25 mouse cellular contexts compared by ENCODE assay signal in genomic region chr4:95143130-95143529, GRCm38 (mm10).
DNase-seq lines count a peak whose midpoint lies in the region; ATAC-seq and TF ChIP-seq lines count a peak whose summit lies in the region.
"Had no signal": no experiment of that assay in that cellular context is flagged by ENCODE, and none has a peak within 500 bp of the region (broad histone marks: within the 10 kb centered on the region; RNA-seq: fewer than 3 reads in every experiment).

No protein-coding gene starts in this region.

- TF ChIP-seq CTCF in intestine, postnatal 0 days (IDR thresholded peaks at IDR 0.05; ENCODE audit: low read depth) = no peak
- no peak for TF ChIP-seq CTCF in stomach, postnatal 0 days (IDR thresholded peaks at IDR 0.05; ENCODE audit: low read depth)

- ATAC-seq in lung, embryonic 16.5 days (ENCODE audit: low read depth) = no peak
- 0 out of 2 replicates have a peak, but pooled peaks have one; percentile 24 for ATAC-seq in intestine, postnatal 0 days
- no peak for ATAC-seq in stomach, postnatal 0 days (ENCODE audit: low FRiP score, low TSS enrichment)
- no peak for ATAC-seq in kidney, embryonic 15.5 days (replicated peaks; ENCODE audit: low FRiP score)
- ATAC-seq: CD4-positive, CD25-positive, alpha-beta regulatory T cell, adult 4 months; forebrain, embryonic 16.5 days; hindbrain, postnatal 0 days had no signal

- no peaks in the 10 kb centered on the region for H3K9me3 ChIP-seq in lung, embryonic 16.5 days (ENCODE audit: control insufficient read depth, low read length)
- H3K9me3 ChIP-seq in intestine, postnatal 0 days (ENCODE audit: control insufficient read depth) = no peaks in the 10 kb centered on the region
- H3K9me3 ChIP-seq in stomach, postnatal 0 days (ENCODE audit: control insufficient read depth, low read length) = no peaks in the 10 kb centered on the region
- no peaks in the 10 kb centered on the region for H3K9me3 ChIP-seq in kidney, embryonic 15.5 days (replicated peaks)
- H3K9me3 ChIP-seq in embryonic facial prominence, embryonic 10.5 days = no peaks in the 10 kb centered on the region
- H3K9me3 ChIP-seq: forebrain, embryonic 10.5 days; hindbrain, embryonic 10.5 days; midbrain, embryonic 12.5 days; neural tube, embryonic 15.5 days had no signal

- peaks cover 5% of the 10 kb centered on the region; the same call in 1 of the 2 replicates for H3K4me1 ChIP-seq in lung, embryonic 16.5 days (replicated peaks; ENCODE audit: control insufficient read depth, insufficient read depth, low read length)
- peaks cover 3% of the 10 kb centered on the region for H3K4me1 ChIP-seq in intestine, postnatal 0 days (replicated peaks; ENCODE audit: control insufficient read depth, insufficient read depth, low read length)
- no peaks in the 10 kb centered on the region for H3K4me1 ChIP-seq in stomach, postnatal 0 days (replicated peaks; ENCODE audit: control insufficient read depth, insufficient read depth)
- peaks cover under 1% of the 10 kb centered on the region; the same call in 1 of the 2 replicates for H3K4me1 ChIP-seq in kidney, embryonic 15.5 days
- peaks cover 7% of the 10 kb centered on the region for H3K4me1 ChIP-seq in embryonic facial prominence, embryonic 10.5 days

- no peak overlapping the region for H3K9ac ChIP-seq in lung, embryonic 16.5 days (ENCODE audit: low read length)
- H3K9ac ChIP-seq in intestine, postnatal 0 days (ENCODE audit: low read depth, low read length) = no peak overlapping the region
- H3K9ac ChIP-seq in stomach, postnatal 0 days (ENCODE audit: low read length) = no peak overlapping the region
- H3K9ac ChIP-seq in kidney, embryonic 15.5 days = no peak overlapping the region
- H3K9ac ChIP-seq: liver, postnatal 0 days; midbrain, embryonic 12.5 days; neural tube, embryonic 15.5 days had no signal

- no peak for DNase-seq in lung, postnatal 36 days
- peak; percentile 32 for DNase-seq in R1 (ENCODE audit: low read depth, low spot score)
- DNase-seq in stomach, postnatal 0 days (ENCODE audit: low spot score) = no peak
- DNase-seq in embryonic facial prominence, embryonic 10.5 days (ENCODE audit: low spot score) = no peak
- DNase-seq in spleen, adult 12 weeks (ENCODE audit: low spot score) = no peak
- DNase-seq: adrenal gland, adult 2 months; cerebellum, adult 11-12 months; cerebellum, postnatal 10 days; gastrocnemius, postnatal 10 days; kidney, postnatal 36 days; layer of hippocampus, adult 9-11 months; thymus, postnatal 36 days had no signal

- H3K4me3 ChIP-seq in lung, embryonic 16.5 days (ENCODE audit: low read length) = no peak overlapping the region
- no peak overlapping the region for H3K4me3 ChIP-seq in intestine, postnatal 0 days (ENCODE audit: low read depth, low read length)
- H3K4me3 ChIP-seq in stomach, postnatal 0 days (ENCODE audit: low read depth, low read length) = no peak overlapping the region
- H3K4me3 ChIP-seq in kidney, embryonic 15.5 days (replicated peaks) = no peak overlapping the region
- no peak overlapping the region for H3K4me3 ChIP-seq in embryonic facial prominence, embryonic 10.5 days
- H3K4me3 ChIP-seq: forebrain, embryonic 10.5 days; hindbrain, embryonic 10.5 days; midbrain, embryonic 12.5 days; neural tube, embryonic 15.5 days had no signal

- peak overlapping the region; percentile 84 for H3K27ac ChIP-seq in lung, embryonic 16.5 days (ENCODE audit: low read length)
- H3K27ac ChIP-seq in intestine, postnatal 0 days (ENCODE audit: low read depth, low read length) = peak overlapping the region; percentile 73
- peak overlapping the region; percentile 83 for H3K27ac ChIP-seq in stomach, postnatal 0 days (replicated peaks)
- H3K27ac ChIP-seq in kidney, embryonic 15.5 days = no peak overlapping the region
- H3K27ac ChIP-seq in embryonic facial prominence, embryonic 10.5 days (replicated peaks) = no peak overlapping the region
- H3K27ac ChIP-seq: forebrain, embryonic 10.5 days; hindbrain, embryonic 10.5 days; hindbrain, postnatal 0 days; midbrain, embryonic 12.5 days; neural tube, embryonic 15.5 days had no signal

- TF ChIP-seq EP300 in stomach, postnatal 0 days (optimal IDR thresholded peaks at IDR 0.05) = no peak

- H3K4me2 ChIP-seq in lung, embryonic 16.5 days (ENCODE audit: low read depth, low read length) = no peak overlapping the region
- H3K4me2 ChIP-seq in intestine, postnatal 0 days (replicated peaks; ENCODE audit: low read depth) = no peak overlapping the region
- H3K4me2 ChIP-seq in stomach, postnatal 0 days (replicated peaks; ENCODE audit: low read depth) = no peak overlapping the region
- H3K4me2 ChIP-seq in kidney, embryonic 15.5 days = no peak overlapping the region
- H3K4me2 ChIP-seq: heart, embryonic 11.5 days; liver, embryonic 11.5 days; midbrain, embryonic 12.5 days; neural tube, embryonic 15.5 days had no signal

- 53% methylated on average over 4 of the region's 4 CpGs for WGBS in lung, embryonic 16.5 days
- 49% methylated on average over 4 of the region's 4 CpGs for WGBS in intestine, postnatal 0 days
- 63% methylated on average over 4 of the region's 4 CpGs for WGBS in stomach, postnatal 0 days
- WGBS in kidney, embryonic 15.5 days = 73% methylated on average over 4 of the region's 4 CpGs
- WGBS in embryonic facial prominence, embryonic 10.5 days = 79% methylated on average over 4 of the region's 4 CpGs

- no peaks in the 10 kb centered on the region for H3K27me3 ChIP-seq in lung, embryonic 16.5 days (ENCODE audit: control insufficient read depth, insufficient read depth, low read depth, low read length)
- H3K27me3 ChIP-seq in intestine, postnatal 0 days (replicated peaks; ENCODE audit: control insufficient read depth, insufficient read depth, low read length) = no peaks in the 10 kb centered on the region
- no peaks in the 10 kb centered on the region for H3K27me3 ChIP-seq in stomach, postnatal 0 days (ENCODE audit: control insufficient read depth, insufficient read depth, low read length)
- no peaks in the 10 kb centered on the region for H3K27me3 ChIP-seq in kidney, embryonic 15.5 days
- no peaks in the 10 kb centered on the region for H3K27me3 ChIP-seq in embryonic facial prominence, embryonic 10.5 days (replicated peaks; ENCODE audit: low read depth, poor library complexity, severe bottlenecking)
- H3K27me3 ChIP-seq: midbrain, embryonic 12.5 days; neural tube, embryonic 15.5 days had no signal

- H3K36me3 ChIP-seq in lung, embryonic 16.5 days (ENCODE audit: control insufficient read depth, insufficient read depth, low read length) = no peaks in the 10 kb centered on the region
- no peaks in the 10 kb centered on the region for H3K36me3 ChIP-seq in intestine, postnatal 0 days (ENCODE audit: control insufficient read depth, insufficient read depth)
- H3K36me3 ChIP-seq in stomach, postnatal 0 days (ENCODE audit: control insufficient read depth, insufficient read depth, low read length) = no peaks in the 10 kb centered on the region
- no peaks in the 10 kb centered on the region for H3K36me3 ChIP-seq in kidney, embryonic 15.5 days
- H3K36me3 ChIP-seq in embryonic facial prominence, embryonic 10.5 days (replicated peaks) = no peaks in the 10 kb centered on the region
- H3K36me3 ChIP-seq: forebrain, embryonic 10.5 days; hindbrain, embryonic 10.5 days; midbrain, embryonic 12.5 days; neural tube, embryonic 15.5 days had no signal

Comparison
In these comparisons a context has a peak if more than half of its experiments do, and no peak if none do; other contexts are left out.
1. H3K27ac ChIP-seq: peak in lung, embryonic 16.5 days (single experiment), intestine, postnatal 0 days (single experiment) and stomach, postnatal 0 days (single experiment); none in kidney, embryonic 15.5 days (single experiment) and embryonic facial prominence, embryonic 10.5 days (single experiment).